Mouse (Mus musculus) layer of hippocampus, postnatal 25 days (tissue): ENCODE data around the gene Iqcc. TPM values are rescaled to one million over a fixed set of nuclear protein-coding genes. Genes with fewer than 3 reads are reported as not detected.

Source experiments
- DNase-seq, 2 experiments: peaks; one replicate each; pipeline ENCODE4 v3.0.0; 2022; ENCODE audit warnings: mixed read lengths in 2 of 2, low spot score in 1 of 2; ENCODE audit errors: extremely low spot score in 1 of 2
- total RNA-seq, 2 experiments: library from RNA; stranded (reverse); gene quantifications; 2 replicates each; pipeline ENCODE4 v1.2.3; 2021

The Iqcc gene
- total RNA-seq, 2 experiments from 2014 or later: 32.9 to 41.9 TPM

DNA sequence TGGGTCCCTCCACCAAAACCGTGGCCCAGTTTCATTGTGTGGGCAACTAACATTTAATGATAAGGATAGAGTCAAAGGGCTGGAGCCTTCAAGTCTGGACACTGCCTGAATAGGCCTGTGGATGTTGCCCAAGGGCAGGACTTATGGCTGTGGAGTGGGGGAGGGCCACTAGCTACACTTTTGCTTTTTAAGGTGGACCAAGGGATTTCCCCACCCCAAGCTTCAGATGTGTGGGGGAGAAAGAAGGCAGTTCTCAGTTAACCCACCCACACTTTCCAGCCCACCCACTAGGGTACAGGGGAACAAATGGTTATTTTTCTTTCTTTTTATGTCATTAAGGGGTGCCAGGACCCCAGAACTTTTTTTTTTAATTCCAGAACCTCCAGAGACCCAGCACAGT, 34.5 kb downstream of the Iqcc start:
- no peak for DNase-seq

DNA sequence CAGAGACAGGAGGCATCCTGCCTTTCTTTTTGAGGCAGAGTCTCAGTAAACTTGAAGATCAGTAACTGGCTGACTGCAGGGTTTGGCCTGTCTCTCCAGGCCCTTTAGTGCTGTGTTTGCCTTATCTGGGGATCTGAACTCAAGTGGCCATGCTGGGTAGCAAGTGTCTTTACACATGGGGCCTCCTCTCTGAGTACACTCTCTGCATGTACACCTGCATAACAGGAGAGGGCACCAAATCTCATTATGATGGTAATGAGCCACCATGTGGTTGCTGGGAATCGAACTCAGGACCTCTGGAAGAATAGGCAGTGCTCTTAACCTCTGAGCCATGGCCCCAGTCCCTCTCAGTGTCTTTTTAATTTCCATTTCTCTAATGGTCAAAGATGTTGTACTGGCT, 36.6 kb downstream of the Iqcc start:
- no peak for DNase-seq

DNA sequence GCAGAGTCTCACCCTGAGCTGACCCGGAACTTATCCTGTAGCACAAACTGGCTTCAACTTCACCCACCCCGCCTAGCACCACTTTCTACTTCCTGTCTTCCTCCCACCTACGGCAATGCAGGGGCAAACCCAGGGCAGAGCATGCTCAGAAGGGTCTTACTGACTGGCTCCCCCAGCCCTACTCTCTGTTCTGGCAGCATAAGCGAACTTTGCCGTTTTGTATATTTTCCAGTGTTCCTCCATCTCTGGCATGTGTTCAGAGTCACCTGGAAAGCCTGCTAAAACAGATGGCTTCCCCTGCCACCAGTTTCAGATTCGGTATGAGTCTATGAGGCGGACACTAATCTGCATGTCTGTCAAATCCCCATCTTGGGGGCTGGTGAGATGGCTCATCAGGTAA, 38.6 kb downstream of the Iqcc start:
- DNase-seq: no peak

- DNase-seq: no peak
Measured at GRCm38 (mm10) chr4:129578466-129578865, 40.4 kb downstream of the Iqcc start, which contains the start of gene Fam167b. Gene Fam167b (minus strand): TSS chr4:129578549.

- DNase-seq: no peak
Measured at GRCm38 (mm10) chr4:129577688-129578087, 41.2 kb downstream of the Iqcc start.

DNA sequence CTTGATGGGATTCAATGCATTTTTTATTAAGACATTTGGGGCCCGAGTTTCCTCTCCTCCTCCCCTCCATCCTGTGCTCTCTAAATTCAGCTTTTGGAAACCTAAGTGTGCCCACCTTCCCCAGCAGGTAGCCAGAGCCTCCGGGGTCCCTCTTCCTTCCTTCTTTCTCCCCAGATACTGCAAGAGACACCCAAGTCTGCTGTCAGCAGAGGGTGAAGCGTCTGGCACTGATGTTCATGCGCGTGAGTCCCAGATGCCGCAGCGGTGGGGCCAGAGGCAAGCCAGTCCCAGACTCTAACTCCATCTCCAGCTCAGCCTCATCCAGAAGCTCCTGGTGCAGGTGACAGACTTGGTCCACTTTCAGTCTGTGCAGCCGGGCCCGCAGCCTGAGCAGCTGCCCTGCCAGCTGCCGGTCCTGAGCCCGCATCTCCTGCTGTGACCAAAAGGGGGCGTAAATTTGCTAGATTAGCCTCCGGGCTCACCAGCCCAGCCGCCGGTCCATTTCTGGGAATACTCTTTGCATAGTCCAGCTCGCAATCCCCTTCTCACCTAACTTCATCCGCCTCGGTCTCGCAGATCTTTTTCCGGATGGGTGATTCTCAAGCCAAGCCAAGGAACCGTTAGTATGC, 41.9 kb downstream of the Iqcc start:
- peak in 1 of 2 experiments; percentile 61 for DNase-seq

DNA sequence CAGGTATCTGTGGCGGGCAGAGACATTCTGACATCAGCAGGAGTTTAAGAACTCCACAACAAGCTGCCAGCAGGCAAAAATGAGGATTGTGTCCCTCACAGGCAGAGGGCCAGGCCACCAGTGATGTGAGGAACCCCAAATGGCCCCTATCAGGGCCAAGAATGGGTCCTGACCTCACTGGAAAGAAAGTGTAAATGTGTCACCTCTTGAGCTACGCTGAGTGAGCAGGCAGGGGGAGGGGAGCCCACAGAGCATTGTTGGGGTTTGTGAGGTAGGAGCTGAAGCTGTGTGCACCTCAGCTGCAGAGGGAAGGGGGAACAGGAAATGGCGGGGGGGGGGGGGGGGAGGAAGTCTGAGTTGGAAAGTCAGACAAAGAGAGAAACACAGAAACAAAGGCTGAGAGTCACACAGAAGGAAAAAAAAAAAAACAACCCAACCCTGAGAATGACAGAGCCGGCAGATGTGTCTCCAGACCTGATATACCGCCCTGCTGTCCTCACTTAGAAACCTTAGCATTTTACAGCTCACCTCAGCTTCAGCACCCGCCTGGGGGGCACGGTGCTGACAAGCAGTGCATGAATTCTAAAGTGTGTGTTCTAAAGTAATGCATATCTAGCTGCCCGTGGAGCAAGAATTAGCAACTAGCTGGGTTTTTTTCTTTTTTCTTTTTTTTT, 43.6 kb downstream of the Iqcc start:
- no peak for DNase-seq

- DNase-seq: no peak
Measured at GRCm38 (mm10) chr4:129573430-129573829, 45.5 kb downstream of the Iqcc start, which contains the start of gene Lck. Gene Lck (minus strand): TSS chr4:129573641.

DNA sequence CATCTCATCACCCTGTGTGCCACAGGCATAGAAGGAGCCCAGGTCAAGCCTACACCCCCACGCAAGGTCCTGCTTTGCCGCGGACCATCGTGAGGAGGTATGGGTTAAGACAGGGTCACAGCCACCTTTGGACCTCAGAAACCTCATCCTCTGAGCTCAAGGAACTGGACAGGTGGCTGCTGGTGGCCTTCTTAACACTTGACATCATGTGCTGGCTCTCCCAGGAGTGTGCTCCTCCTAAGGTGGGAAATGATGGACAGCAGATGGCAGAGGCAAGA, 45.9 kb downstream of the Iqcc start:
- no peak for DNase-seq

GRCm38 (mm10) chr4:129572236-129573092, 46.4 kb downstream of the Iqcc start:
- no peak for DNase-seq

- no peak for DNase-seq
Measured at GRCm38 (mm10) chr4:129571551-129572084, 47.3 kb downstream of the Iqcc start.

GRCm38 (mm10) chr4:129570028-129570427, 48.9 kb downstream of the Iqcc start:
- DNase-seq: no peak

GRCm38 (mm10) chr4:129568366-129568765, 50.5 kb downstream of the Iqcc start:
- DNase-seq: no peak

- no peak for DNase-seq
Measured at GRCm38 (mm10) chr4:129565139-129565538, 53.8 kb downstream of the Iqcc start.

Other genes starting within 250 kb of the Iqcc start
- 1 to 10 TPM; 4.1 to 5.6 TPM for gene Zbtb8a, start 241.0 kb downstream of the Iqcc start, total RNA-seq
- 1 to 10 TPM; 4.2 to 4.6 TPM for gene Zbtb8b, start 178.2 kb downstream of the Iqcc start, total RNA-seq
- 10 to 100 TPM; 55.4 to 57.7 TPM for gene Bsdc1, start 157.5 kb downstream of the Iqcc start, total RNA-seq
- not detected for gene Tssk3, start 128.1 kb downstream of the Iqcc start, total RNA-seq
- not detected for gene Fam229a, start 127.9 kb downstream of the Iqcc start, total RNA-seq
- gene Marcksl1, start 105.5 kb downstream of the Iqcc start, total RNA-seq: 100 to 1,000 TPM; 170 to 171 TPM
- gene Hdac1, start 76.4 kb downstream of the Iqcc start, total RNA-seq: 10 to 100 TPM; 37.0 to 48.7 TPM
- gene Lck, start 45.5 kb downstream of the Iqcc start, total RNA-seq: 1 to 10 TPM; 3.3 to 3.5 TPM
- gene Fam167b, start 40.5 kb downstream of the Iqcc start, total RNA-seq: under 1 TPM in 1 of 2 experiments, not detected in 1; 0.81 TPM
- 100 to 1,000 TPM; 128 TPM for gene Eif3i, start 18.5 kb downstream of the Iqcc start, total RNA-seq
- gene Tmem234, start 18.4 kb downstream of the Iqcc start, total RNA-seq: 10 to 100 TPM; 78.8 to 80.7 TPM
- gene Dcdc2b, start 4.8 kb downstream of the Iqcc start, total RNA-seq: 1 to 10 TPM; 3.6 to 6.8 TPM
- gene Ccdc28b, start 4.8 kb upstream of the Iqcc start, total RNA-seq: 10 to 100 TPM; 71.6 to 84.5 TPM
- 10 to 100 TPM; 44.0 to 44.1 TPM for gene Txlna, start 22.0 kb upstream of the Iqcc start, total RNA-seq
- gene Kpna6, start 53.7 kb upstream of the Iqcc start, total RNA-seq: 10 to 100 TPM; 91.5 to 96.8 TPM
- gene Tmem39b, start 77.7 kb upstream of the Iqcc start, total RNA-seq: 10 to 100 TPM; 12.5 to 18.6 TPM
- 10 to 100 TPM; 90.0 to 91.4 TPM for gene Khdrbs1, start 123.2 kb upstream of the Iqcc start, total RNA-seq
- gene Ptp4a2, start 192.1 kb upstream of the Iqcc start, total RNA-seq: 100 to 1,000 TPM; 132 to 145 TPM